Mouse (Mus musculus): ENCODE results near the gene Mylk4. TPM values are rescaled to one million over a fixed set of nuclear protein-coding genes. Genes with fewer than 3 reads are reported as not detected.

Mylk4 gene
- total RNA-seq, 2 experiments from 2014 or later, result 0.73 to 1.0 TPM

GRCm38 (mm10) chr13:32717709-32718108 is 66.0 kb downstream of the Mylk4 start:
- no peak for DNase-seq (ENCODE audit: low spot score in 2 of 2)

DNA sequence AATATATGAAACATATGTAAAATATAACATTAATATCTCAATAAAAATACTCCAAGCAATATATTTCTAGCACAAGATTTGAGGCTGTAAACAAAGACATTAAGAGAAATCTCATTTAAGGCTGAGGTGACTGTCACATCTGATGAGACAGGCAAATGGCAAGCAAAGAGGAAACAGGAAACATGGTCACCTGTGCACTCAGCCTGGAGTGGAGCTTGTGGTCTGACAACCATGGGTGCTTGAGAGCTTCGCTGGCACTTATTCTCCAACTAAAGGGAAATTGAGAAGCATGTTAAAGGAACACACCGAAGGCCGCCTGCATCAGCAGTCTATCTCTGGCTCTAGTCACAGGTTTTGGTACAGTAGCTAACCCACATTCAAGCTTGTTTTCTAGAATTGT is 71.2 kb downstream of the Mylk4 start:
- DNase-seq (ENCODE audit: low spot score in 2 of 2), result no peak

DNA sequence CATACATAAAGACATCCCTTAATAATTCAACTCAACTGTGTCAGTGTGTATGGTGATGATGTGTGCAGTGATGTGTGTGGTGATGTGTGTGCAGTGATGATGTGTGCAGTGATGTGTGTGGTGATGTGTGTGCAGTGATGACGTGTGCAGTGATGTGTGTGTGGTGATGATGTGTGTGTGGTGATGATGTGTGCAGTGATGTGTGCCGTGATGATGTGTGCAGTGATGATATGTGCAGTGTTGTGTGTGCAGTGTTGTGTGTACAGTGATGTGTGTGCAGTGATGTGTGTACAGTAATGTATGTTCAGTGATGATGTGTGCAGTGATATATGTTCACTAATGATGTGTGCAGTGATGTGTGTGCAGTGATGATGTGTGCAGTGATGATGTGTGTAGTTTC is 75.9 kb downstream of the Mylk4 start:
- no peak for DNase-seq (ENCODE audit: low spot score in 2 of 2)

DNA sequence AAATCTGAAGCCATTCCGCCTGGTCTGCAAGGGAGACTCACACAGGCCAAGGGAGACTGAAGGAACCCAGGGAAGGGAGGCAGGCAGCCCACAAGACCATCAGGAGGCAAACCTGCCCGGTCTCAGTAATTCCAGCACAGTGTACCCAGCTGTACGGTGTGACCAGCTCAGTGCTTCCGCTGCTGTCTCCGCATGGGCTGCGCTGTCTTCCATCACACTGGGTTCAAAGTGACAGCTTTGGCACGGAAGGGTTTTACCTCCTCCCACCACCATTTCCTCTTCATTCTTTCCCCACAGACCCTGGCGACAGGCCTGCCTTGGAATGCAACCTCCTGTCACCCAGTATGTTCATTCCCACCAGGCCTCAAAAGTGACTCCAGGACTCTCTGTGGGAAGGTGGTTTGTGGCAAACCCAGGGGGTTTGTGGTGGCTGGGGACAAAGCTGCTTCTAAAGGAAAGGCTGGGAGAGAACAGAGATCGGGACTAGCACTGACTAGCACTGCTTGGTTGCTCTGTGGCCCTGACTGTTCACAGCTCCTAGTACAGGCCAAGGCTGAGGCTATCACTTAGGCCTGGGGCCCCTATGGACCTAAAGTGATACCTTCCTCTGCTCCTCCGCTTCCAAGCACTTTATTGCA is 77.0 kb downstream of the Mylk4 start:
- DNase-seq (ENCODE audit: low spot score in 2 of 2), result peak in 1 of 2 experiments; percentile 14

- DNase-seq (ENCODE audit: low spot score in 2 of 2), result no peak
Observed at GRCm38 (mm10) chr13:32705315-32705714, 78.4 kb downstream of the Mylk4 start.

- no peak for DNase-seq (ENCODE audit: low spot score in 2 of 2)
Observed at GRCm38 (mm10) chr13:32704911-32705310, 78.8 kb downstream of the Mylk4 start.

DNA sequence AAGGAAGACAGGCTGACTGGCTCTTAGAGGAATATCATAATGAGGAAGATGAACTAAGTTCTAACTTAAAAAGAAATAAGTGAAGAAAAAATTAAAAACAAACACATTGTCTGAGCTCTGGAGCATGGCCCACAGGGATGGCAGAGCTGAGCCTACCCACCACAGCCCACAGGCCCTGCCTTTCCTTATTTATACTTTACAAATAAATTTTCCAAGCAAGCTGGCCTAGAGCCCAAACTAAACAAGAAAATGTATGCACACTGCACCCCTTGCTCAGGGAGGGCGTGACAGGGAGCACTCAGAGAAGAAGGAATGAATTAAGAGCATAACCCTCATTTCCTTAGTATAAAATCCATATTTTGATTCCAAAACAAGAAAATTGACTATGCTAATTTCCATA is 82.2 kb downstream of the Mylk4 start:
- no peak for DNase-seq (ENCODE audit: low spot score in 2 of 2)

DNA sequence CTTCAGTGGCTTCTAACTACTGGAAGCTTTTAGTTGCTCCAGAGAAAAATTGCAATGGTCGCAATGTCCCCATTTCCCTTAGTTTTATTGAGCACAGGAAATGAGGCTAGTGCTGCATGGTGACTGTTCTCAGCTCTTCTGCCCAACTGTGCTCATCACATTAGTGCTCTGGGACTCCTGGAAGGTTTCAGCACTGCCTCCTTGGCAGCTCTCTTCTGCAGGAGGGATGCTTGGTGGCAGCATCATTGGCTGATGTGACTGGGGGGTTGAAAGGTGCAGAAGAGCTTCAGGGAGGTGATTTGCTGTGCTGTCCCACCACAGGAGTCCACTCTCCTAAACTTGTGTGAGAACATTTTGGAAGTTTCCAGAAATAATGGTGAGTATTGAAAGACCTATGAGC is 84.4 kb downstream of the Mylk4 start:
- DNase-seq (ENCODE audit: low spot score in 2 of 2), result no peak

DNA sequence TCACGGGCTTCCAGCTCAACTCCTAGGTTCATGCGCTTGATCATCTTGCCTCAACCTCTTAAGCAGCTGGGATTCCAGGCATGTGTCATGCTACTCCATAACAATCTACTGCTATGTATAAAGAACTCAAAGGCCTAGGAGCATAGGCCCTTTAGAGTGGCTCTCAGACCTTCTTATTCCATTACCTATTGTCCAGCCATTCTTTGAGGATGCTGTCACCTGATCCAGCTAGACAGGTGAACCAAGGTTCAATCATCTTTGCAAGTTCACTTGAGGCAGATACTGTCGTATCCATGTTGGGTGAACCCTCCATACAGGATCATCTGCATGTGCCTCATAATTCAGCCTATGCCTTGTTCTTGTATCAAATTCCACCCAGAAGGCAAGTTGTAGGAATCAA is 84.8 kb downstream of the Mylk4 start:
- DNase-seq (ENCODE audit: low spot score in 2 of 2), result no peak

DNA sequence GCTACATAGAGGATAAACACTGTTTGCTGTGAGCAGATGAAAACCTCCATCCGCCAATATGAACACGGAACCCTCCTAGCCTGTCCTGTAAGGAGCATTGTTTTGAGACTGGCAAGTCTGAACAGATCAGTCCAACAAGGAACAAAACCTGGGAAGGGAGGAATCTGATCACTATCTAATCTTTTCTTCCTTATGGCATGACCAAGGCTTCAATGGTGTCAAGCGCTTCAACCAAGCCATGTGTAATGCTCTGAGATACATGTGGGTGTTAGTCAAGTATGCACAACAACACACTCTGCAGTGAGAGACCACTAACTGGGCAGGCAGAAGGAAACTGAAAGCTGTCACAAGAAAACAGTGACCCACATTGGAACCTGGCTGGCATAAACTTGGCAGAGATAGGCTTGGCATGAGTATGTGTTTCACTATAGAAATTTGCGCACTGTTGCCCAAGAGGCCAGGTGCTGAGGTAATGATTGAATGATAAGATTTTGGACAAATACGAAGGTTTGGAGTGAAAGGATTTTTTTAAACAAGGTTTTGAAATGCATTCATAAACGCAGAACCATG is 89.8 kb downstream of the Mylk4 start:
- DNase-seq (ENCODE audit: low spot score in 2 of 2), result no peak

DNA sequence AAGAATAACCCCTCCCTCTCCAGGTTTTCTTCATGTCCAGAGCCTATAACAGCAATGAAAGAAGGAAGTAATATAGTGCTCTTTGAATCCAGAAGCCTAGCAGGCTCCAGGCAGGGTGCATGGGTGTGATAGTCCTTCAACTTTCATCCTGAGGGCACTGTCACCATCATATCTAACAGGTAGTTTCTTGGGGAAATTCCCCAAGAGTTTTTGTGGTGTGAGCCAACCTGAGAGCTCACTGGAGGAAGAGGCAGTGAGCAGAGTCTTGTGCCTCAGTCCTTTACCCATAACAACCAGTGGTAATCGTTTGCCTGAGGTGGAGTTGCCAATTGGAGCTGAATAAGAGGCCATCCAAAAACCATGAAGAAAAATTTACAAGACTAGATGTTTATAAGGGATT is 91.2 kb downstream of the Mylk4 start:
- no peak for DNase-seq (ENCODE audit: low spot score in 2 of 2)

- no peak for DNase-seq (ENCODE audit: low spot score in 2 of 2)
Observed at GRCm38 (mm10) chr13:32690279-32690678, 93.5 kb downstream of the Mylk4 start.

GRCm38 (mm10) chr13:32680868-32681515 is 102.8 kb downstream of the Mylk4 start:
- peak; percentile 69 to 77 for DNase-seq (ENCODE audit: low spot score in 2 of 2)

DNA sequence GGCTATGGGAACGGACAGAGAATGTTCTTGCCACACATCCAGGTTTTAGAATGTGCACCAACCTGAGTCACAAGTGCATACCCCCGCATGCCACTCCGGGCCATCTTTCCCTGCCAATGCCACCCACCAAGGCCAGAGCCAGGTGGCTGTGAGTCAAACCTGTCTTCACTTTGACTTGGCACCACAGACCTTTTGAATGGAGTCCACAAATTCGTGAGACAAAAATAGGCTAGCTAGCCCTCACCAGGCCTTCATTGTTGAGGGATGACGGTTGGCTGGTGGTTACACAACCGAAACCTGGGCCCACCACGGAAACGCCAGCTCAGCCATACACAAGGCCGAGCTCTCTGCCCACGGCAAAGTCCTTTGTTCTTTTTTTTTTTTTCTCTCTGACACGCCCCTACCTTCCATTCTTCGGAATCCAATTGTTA is 103.6 kb downstream of the Mylk4 start:
- no peak for DNase-seq (ENCODE audit: low spot score in 2 of 2)

GRCm38 (mm10) chr13:32678998-32679397 is 104.8 kb downstream of the Mylk4 start:
- DNase-seq (ENCODE audit: low spot score in 2 of 2), result no peak

- DNase-seq (ENCODE audit: low spot score in 2 of 2), result no peak
Observed at GRCm38 (mm10) chr13:32670782-32671181, 113.0 kb downstream of the Mylk4 start.

DNA sequence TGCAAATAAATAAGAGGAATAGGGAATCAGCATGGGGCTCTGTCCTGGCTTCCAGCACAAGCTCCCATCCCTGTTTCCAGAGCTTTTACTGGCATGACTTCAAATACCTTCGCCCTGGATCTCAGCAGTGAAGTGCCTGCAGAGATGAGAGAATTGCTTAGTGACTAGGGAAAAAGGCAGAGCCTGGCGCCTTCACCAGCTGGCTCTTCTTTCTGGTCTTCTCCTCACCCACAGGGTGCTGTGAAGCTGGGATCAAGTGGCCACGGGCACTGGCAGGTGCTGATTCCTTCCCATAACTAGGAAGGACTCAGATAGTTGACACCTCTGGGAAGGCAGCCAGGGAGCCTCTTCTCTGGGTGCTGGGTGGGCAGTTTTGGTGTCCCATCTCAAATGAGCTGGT is 115.5 kb downstream of the Mylk4 start:
- no peak for DNase-seq (ENCODE audit: low spot score in 2 of 2)

DNA sequence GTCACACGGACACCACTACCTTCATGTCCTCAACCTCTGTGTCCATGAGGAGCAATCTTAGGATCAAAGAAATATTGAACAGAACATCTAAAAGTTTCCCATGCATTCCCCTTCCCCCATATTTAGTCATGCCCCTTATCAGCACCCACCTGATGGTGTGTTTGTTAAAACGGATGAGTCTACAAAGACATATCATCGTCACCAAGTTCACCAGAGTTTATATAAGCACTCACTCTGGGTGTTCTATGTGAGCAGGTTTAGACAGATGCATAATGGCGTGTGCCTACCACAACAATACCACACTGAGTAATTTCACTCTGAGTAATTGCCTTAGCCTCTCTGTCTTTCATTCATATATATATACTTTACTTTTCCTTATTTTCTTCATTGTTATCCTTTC is 116.4 kb downstream of the Mylk4 start:
- DNase-seq (ENCODE audit: low spot score in 2 of 2), result no peak

- no peak for DNase-seq (ENCODE audit: low spot score in 2 of 2)
Observed at GRCm38 (mm10) chr13:32662041-32662440, 121.7 kb downstream of the Mylk4 start.

- DNase-seq (ENCODE audit: low spot score in 2 of 2), result no peak
Observed at GRCm38 (mm10) chr13:32660294-32660693, 123.5 kb downstream of the Mylk4 start.

- no peak for DNase-seq (ENCODE audit: low spot score in 2 of 2)
Observed at GRCm38 (mm10) chr13:32659271-32659670, 124.5 kb downstream of the Mylk4 start.

- DNase-seq (ENCODE audit: low spot score in 2 of 2), result no peak
Observed at GRCm38 (mm10) chr13:32657583-32657982, 126.2 kb downstream of the Mylk4 start.

Measured in layer of hippocampus, postnatal 10 days (tissue).